Mouse (Mus musculus): ENCODE measurements around the gene 2310046K23Rik. TPM values are rescaled to one million over a fixed set of nuclear protein-coding genes. Genes with fewer than 3 reads are reported as not detected.

The 2310046K23Rik gene
- polyA plus RNA-seq, 1 experiment, result not detected

GRCm38 (mm10) chr3:92485863-92486262, 48.4 kb downstream of the 2310046K23Rik start, which contains the start of gene Sprr1a:
TSS of gene Sprr1a (minus strand) at chr3:92485895.
- Histone ChIP-seq H3K4me1 (ENCODE audit: control insufficient read depth, insufficient read depth, low read length) (no peaks in the 10 kb centered on the region), H3K27me3 (ENCODE audit: control insufficient read depth, insufficient read depth, low read length) (no peaks in the 10 kb centered on the region)
- TF ChIP-seq CTCF (IDR thresholded peaks at IDR 0.05; ENCODE audit: control insufficient read depth, insufficient read depth, insufficient replicate concordance, low read depth, low read length), result no peak
- TF ChIP-seq POLR2A (IDR thresholded peaks at IDR 0.05; ENCODE audit: control insufficient read depth, low read depth, low read length), result no peak

More at GRCm38 (mm10) chr3:92485863-92486262, 48.4 kb downstream of the 2310046K23Rik start, which contains the start of gene Sprr1a:
- Histone ChIP-seq H3K4me3 (ENCODE audit: control insufficient read depth, low read depth, low read length) (no peak within 1 kb of the TSS), H3K36me3 (ENCODE audit: control insufficient read depth, insufficient read depth, low read length) (no peaks in the 10 kb centered on the region), H3K27ac (ENCODE audit: control insufficient read depth, insufficient read depth, low read depth, low read length) (no peak within 1 kb of the TSS)

Other genes starting within 250 kb of the 2310046K23Rik start
- 0.19 and 0.33 TPM in 2 replicates for gene Sprr2a3, start 249.1 kb downstream of the 2310046K23Rik start, polyA plus RNA-seq (2012; rRNA removed)
- not detected in 2 replicates for gene Sprr2b, start 217.9 kb downstream of the 2310046K23Rik start, polyA plus RNA-seq (2012; rRNA removed)
- gene Sprr2d, start 195.4 kb downstream of the 2310046K23Rik start, polyA plus RNA-seq (2012; rRNA removed), result not detected in 2 replicates
- gene Sprr2e, start 182.4 kb downstream of the 2310046K23Rik start, polyA plus RNA-seq (2012; rRNA removed), result not detected in 2 replicates
- not detected in 2 replicates for gene Sprr2f, start 169.3 kb downstream of the 2310046K23Rik start, polyA plus RNA-seq (2012; rRNA removed)
- gene Sprr2h, start 148.8 kb downstream of the 2310046K23Rik start, polyA plus RNA-seq (2012; rRNA removed), result not detected in 2 replicates
- not detected in 2 replicates for gene Sprr2i, start 126.5 kb downstream of the 2310046K23Rik start, polyA plus RNA-seq (2012; rRNA removed)
- gene Sprr2j-ps, start 116.4 kb downstream of the 2310046K23Rik start, polyA plus RNA-seq (2012; rRNA removed), result not detected in 2 replicates
- gene Gm9774, start 105.1 kb downstream of the 2310046K23Rik start, polyA plus RNA-seq (2012; rRNA removed), result 5.2 and 7.2 TPM in 2 replicates
- not detected in 2 replicates for gene Sprr2k, start 101.9 kb downstream of the 2310046K23Rik start, polyA plus RNA-seq (2012; rRNA removed)
- not detected in 2 replicates for gene Sprr1b, start 95.7 kb downstream of the 2310046K23Rik start, polyA plus RNA-seq (2012; rRNA removed)
- not detected in 2 replicates for gene Sprr3, start 75.8 kb downstream of the 2310046K23Rik start, polyA plus RNA-seq (2012; rRNA removed)
- 0.32 and 0.73 TPM in 2 replicates for gene Sprr1a, start 48.6 kb downstream of the 2310046K23Rik start, polyA plus RNA-seq (2012; rRNA removed)
- gene Sprr4, start 34.0 kb downstream of the 2310046K23Rik start, polyA plus RNA-seq (2012; rRNA removed), result not detected in 2 replicates
- 0.05 and 0.06 TPM in 2 replicates for gene Ivl, start 39.2 kb upstream of the 2310046K23Rik start, polyA plus RNA-seq (2012; rRNA removed)
- 4,177 and 4,558 TPM in 2 replicates for gene Smcp, start 54.5 kb upstream of the 2310046K23Rik start, polyA plus RNA-seq (2012; rRNA removed)
- 0.67 and 0.94 TPM in 2 replicates for gene 2210017I01Rik, start 73.0 kb upstream of the 2310046K23Rik start, polyA plus RNA-seq (2012; rRNA removed)
- gene Lce6a, start 87.1 kb upstream of the 2310046K23Rik start, polyA plus RNA-seq (2012; rRNA removed), result 0.66 and 0.89 TPM in 2 replicates
- gene Lce1a1, start 113.8 kb upstream of the 2310046K23Rik start, polyA plus RNA-seq (2012; rRNA removed), result not detected in 2 replicates
- gene Lce1b, start 122.4 kb upstream of the 2310046K23Rik start, polyA plus RNA-seq (2012; rRNA removed), result not detected in 2 replicates
- gene Lce1a2, start 135.8 kb upstream of the 2310046K23Rik start, polyA plus RNA-seq (2012; rRNA removed), result not detected in 2 replicates
- gene Lce1c, start 144.7 kb upstream of the 2310046K23Rik start, polyA plus RNA-seq (2012; rRNA removed), result 0.42 and 0.85 TPM in 2 replicates
- not detected in 2 replicates for gene Lce1d, start 152.7 kb upstream of the 2310046K23Rik start, polyA plus RNA-seq (2012; rRNA removed)
- gene Lce1e, start 174.6 kb upstream of the 2310046K23Rik start, polyA plus RNA-seq (2012; rRNA removed), result not detected in 2 replicates
- gene Lce1f, start 185.8 kb upstream of the 2310046K23Rik start, polyA plus RNA-seq (2012; rRNA removed), result not detected in 2 replicates
- not detected in 2 replicates for gene Gm38119, start 204.6 kb upstream of the 2310046K23Rik start, polyA plus RNA-seq (2012; rRNA removed)
- not detected in 2 replicates for gene Lce1g, start 217.8 kb upstream of the 2310046K23Rik start, polyA plus RNA-seq (2012; rRNA removed)
- gene Lce1h, start 230.6 kb upstream of the 2310046K23Rik start, polyA plus RNA-seq (2012; rRNA removed), result not detected in 2 replicates
- not detected in 2 replicates for gene Lce1i, start 244.4 kb upstream of the 2310046K23Rik start, polyA plus RNA-seq (2012; rRNA removed)